Mouse (Mus musculus) heart, postnatal 14 days (tissue): ENCODE measurements around the gene Kdelr3. TPM values are rescaled to one million over a fixed set of nuclear protein-coding genes. Genes with fewer than 3 reads are reported as not detected.

Source experiments
- DNase-seq, 2 experiments: peaks; one replicate each; pipeline ENCODE4 v3.0.0; 2021 to 2022
- intact Hi-C: fragments of 180-260 bp; cut with DNase I; formaldehyde crosslinking; loops from one replicate; pipeline ENCODE4 v1.15.1; 2025
- microRNA-seq, 2 experiments: library from miRNA; unstranded; fragments of <30 nt; microRNA quantifications; one replicate each; pipeline ENCODE4 v1.2.0; 2021 to 2022
- total RNA-seq, 2 experiments: library from RNA; stranded (reverse); gene quantifications; 2 replicates each; pipeline ENCODE4 v1.2.3; 2021

Gene Kdelr3
- total RNA-seq, 2 experiments from 2014 or later, result 13.0 to 13.5 TPM

DNA sequence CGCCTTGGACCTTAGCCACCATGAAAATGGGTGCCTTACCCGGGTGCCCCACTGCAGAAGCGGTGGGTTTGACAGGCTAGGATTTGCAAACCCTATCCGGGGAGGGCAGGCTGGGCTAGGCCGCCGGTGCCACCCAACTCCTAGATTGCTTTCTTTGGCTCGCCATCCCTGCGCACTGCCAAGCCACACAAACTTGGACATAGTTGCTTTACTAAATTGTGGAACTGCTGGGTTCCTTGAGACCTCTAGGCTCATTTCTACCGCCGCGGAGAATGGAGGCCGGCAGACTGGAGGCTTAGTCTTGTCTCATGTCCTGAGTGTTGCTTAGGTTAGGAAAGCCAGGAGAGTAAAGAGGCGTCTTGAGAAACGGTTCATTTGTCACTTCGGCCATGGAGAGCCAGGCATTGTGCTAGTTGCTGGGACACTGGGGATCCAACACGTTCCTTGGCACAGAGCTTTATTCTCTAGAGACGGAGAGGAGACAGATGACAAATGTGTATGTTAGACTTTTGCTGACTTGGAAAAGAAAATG, 31.1 kb downstream of the Kdelr3 start:
- DNase-seq, result no peak
- intact Hi-C loops, result loop anchor here (5.0 kb wide), 1 partner anchor 35 kb away; no protein-coding TSS in a partner anchor

DNA sequence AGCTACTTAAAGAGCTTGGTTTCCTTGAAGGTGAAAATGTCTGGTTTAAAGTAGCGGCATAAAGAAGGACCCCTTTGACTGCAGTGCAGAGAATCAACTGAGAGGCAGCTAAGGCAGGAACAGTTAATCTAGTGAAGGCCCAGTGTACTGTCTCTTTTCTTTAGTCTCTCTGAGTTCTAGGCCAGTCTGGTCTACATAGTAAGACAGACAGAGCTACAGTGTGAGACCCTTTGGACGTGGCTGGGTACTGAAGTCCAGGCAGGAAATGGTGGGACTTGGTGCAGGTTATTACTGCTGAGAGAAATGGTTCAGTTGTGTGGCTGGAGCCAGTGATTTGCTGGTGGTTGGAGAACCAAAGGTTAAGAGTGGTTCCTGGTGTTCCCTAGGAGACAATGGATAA, 32.0 kb downstream of the Kdelr3 start:
- no peak for DNase-seq
- intact Hi-C loops, result loop anchor here (5.0 kb wide), 1 partner anchor 36 kb away; no protein-coding TSS in a partner anchor

DNA sequence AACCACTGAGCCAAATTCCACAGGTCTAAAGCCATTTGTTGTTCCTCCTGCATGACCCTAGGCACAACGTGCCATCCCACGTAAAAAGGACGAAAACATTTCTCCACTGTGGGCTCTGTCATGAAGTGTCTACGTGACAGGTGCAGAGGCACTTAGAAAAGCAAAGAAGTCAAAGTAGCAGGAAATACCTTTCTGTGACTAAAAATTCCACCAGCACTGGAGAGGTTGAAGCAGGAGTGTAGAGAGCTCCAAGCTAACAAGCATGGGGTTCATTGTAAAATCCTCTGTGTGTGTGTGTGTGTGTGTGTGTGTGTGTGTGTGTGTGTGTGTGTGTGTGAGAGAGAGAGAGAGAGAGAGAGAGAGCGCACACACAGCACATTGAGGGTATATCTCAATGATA, 36.4 kb downstream of the Kdelr3 start:
- intact Hi-C loops, result no loop called here
- no peak for DNase-seq

DNA sequence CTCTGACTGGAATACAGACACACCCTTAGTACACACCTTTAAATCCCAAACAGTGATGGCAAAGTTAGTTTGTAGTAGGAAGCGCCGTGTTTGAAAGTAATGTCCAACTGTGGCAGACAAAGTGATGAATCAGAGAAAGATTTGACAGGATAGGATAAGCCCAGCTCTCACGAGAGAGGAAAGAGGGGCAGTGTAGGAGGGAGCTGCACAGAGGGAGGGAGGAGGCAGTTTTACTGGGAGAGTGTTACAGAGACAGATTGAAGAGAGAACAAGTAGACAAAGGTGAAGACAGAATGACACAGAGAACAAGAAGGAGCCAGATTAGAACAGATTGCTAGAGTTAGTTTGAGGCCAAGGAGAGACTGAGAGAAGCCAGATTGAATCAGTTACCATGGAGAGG, 43.4 kb downstream of the Kdelr3 start:
- no peak for DNase-seq
- intact Hi-C loops, result no loop called here

DNA sequence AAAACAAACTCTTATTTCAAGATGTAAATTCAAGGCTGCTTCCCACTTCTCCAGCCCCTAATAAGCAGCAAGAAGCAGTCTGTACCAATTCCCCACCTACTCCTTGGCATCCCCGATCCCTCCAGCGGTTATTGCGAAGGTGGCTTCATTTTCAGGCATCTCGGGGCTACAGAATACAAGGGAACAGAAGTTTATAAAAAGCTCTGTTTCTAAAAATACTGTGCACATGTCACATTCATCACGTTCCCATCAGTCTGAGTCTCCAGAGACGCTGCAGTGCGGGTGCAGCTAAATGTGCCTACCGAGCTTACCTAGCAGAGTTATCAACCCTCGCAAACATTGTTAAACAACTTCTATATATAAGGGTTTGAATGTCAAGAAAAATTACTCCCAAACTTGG, 46.2 kb downstream of the Kdelr3 start:
- intact Hi-C loops, result no loop called here
- no peak for DNase-seq

DNA sequence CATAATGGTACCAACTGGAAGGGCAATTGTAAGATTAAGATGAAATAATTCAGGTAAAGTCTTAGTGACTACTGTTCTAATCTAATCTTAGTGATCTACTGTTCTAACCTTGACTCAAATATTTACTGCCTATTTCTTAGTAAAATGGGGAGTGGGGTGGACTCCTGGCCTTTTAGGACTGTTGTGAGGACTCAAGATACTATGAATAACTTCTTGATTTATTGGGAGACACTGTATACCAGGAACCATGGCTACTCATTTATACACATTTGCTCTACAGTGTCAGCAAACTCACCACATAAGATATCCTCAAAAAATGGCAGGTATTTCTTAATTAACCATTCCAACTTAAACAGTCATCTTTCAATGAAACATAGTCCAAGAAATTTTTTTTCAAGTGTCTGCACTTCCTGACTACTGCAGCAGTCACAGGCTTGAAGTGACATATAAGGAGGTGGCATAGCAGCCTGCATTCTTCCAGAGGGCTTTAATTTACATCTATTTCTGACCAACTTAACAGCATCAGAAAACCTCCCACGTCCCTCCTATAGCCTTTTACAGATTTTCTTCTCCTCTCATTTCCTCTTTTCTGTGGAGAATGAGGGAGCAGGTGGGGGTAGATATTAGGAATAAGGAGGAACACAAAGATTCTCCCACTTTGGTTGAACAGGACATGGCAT, 59.5 kb downstream of the Kdelr3 start:
- no peak for DNase-seq
- intact Hi-C loops, result no loop called here

DNA sequence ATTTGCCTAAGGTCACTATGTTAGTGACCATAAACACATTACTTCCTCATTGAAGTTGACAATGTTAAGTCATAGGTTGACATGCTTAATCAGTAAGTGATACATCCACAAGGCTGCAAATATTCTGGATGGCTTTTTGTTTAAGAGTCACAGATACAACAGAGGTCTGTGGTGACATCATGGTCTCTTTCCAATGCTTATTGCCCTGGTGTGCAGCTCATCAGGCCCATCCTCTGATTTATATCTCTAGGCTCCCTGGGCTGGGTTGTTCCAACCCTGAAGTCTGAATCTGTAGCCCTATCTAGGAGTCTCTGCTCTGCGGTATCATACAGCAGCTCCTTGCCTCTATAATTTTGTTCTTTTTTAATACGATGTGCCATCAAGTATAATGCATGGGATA, 60.7 kb downstream of the Kdelr3 start:
- intact Hi-C loops, result no loop called here
- no peak for DNase-seq

Small RNA genes within 50 kb of the gene (microRNA-seq; reads per million reads assigned to microRNA genes)
- gene Gm44302, result 0 reads per million in 2 experiments

Other genes starting within 250 kb of the Kdelr3 start
- gene Baiap2l2, start 230.9 kb upstream of the Kdelr3 start, total RNA-seq, result under 1 TPM; 0.45 to 0.49 TPM
- 10 to 100 TPM; 10.4 to 10.6 TPM for gene Pla2g6, start 188.0 kb upstream of the Kdelr3 start, total RNA-seq
- 1 to 10 TPM; 6.2 to 6.9 TPM for gene Maff, start 169.8 kb upstream of the Kdelr3 start, total RNA-seq
- gene Tmem184b, start 112.8 kb upstream of the Kdelr3 start, total RNA-seq, result 10 to 100 TPM; 52.8 to 55.6 TPM
- gene Csnk1e, start 60.8 kb upstream of the Kdelr3 start, total RNA-seq, result 10 to 100 TPM; 62.3 to 67.3 TPM
- gene Kcnj4, start 11.2 kb upstream of the Kdelr3 start, total RNA-seq, result under 1 TPM; 0.10 to 0.33 TPM
- 100 to 1,000 TPM; 156 to 161 TPM for gene Ddx17, start 30.3 kb downstream of the Kdelr3 start, total RNA-seq
- under 1 TPM in 1 of 2 experiments, not detected in 1; 0.73 TPM for gene Dmc1, start 88.7 kb downstream of the Kdelr3 start, total RNA-seq
- 1 to 10 TPM; 1.4 to 2.1 TPM for gene Fam227a, start 142.5 kb downstream of the Kdelr3 start, total RNA-seq
- 10 to 100 TPM; 24.7 to 24.9 TPM for gene Cby1, start 142.8 kb downstream of the Kdelr3 start, total RNA-seq
- gene Tomm22, start 154.4 kb downstream of the Kdelr3 start, total RNA-seq, result 100 to 1,000 TPM; 109 to 139 TPM
- 10 to 100 TPM; 28.1 to 30.9 TPM for gene Josd1, start 171.5 kb downstream of the Kdelr3 start, total RNA-seq
- 10 to 100 TPM; 30.3 to 33.2 TPM for gene Gtpbp1, start 174.4 kb downstream of the Kdelr3 start, total RNA-seq
- 10 to 100 TPM; 70.6 to 73.4 TPM for gene Sun2, start 226.1 kb downstream of the Kdelr3 start, total RNA-seq